Mouse (Mus musculus) hindbrain, postnatal 0 days (tissue): ENCODE results near the gene Slc4a5. TPM values are rescaled to one million over a fixed set of nuclear protein-coding genes. Genes with fewer than 3 reads are reported as not detected.
A peak's percentile ranks its signal among the peaks of the same experiment; 100 is the strongest.

ENCODE experiments used
- ATAC-seq: fragments of 200-750 bp; cut with Nextera tagmentation; 2 replicates; pipeline ENCODE4 v1.8.0; 2017; ENCODE audit warnings: mild to moderate bottlenecking, moderate TSS enrichment, moderate library complexity
- DNase-seq: peaks from one replicate; pipeline ENCODE4 v3.0.0-alpha.2; 2015; ENCODE audit warnings: low spot score
- H3K27ac ChIP-seq: fragments of 300-500 bp; sonication (generic); 2 replicates; pipeline ENCODE4 v1.5.1; 2014; ENCODE audit warnings: mild to moderate bottlenecking
- H3K27me3 ChIP-seq: fragments of 300-500 bp; sonication (generic); 2 replicates; pipeline ENCODE4 v1.6.1; 2014; ENCODE audit warnings: low read length, mixed read lengths; ENCODE audit not compliant: insufficient read depth
- H3K36me3 ChIP-seq: fragments of 300-500 bp; sonication (generic); 2 replicates; pipeline ENCODE4 v1.6.1; 2014; ENCODE audit warnings: low read length, mixed read lengths; ENCODE audit not compliant: insufficient read depth
- H3K4me1 ChIP-seq: fragments of 300-500 bp; sonication (generic); 2 replicates; pipeline ENCODE4 v1.6.1; 2014; ENCODE audit warnings: antibody characterized with exemption, low read length, mixed read lengths; ENCODE audit not compliant: insufficient read depth
- H3K4me2 ChIP-seq: fragments of 300-500 bp; sonication (generic); 2 replicates; pipeline ENCODE4 v1.6.1; 2014; ENCODE audit warnings: low read depth, mild to moderate bottlenecking, low read length, moderate library complexity, mixed read lengths
- H3K4me3 ChIP-seq: fragments of 300-500 bp; sonication (generic); 2 replicates; pipeline ENCODE4 v1.5.1; 2014; ENCODE audit warnings: low read length
- H3K9ac ChIP-seq: fragments of 300-500 bp; sonication (generic); replicated peaks from 2 replicates; pipeline ENCODE4 v1.6.1; 2014; ENCODE audit warnings: mild to moderate bottlenecking, low read length, moderate library complexity, mixed read lengths
- H3K9me3 ChIP-seq: fragments of 300-500 bp; sonication (generic); 2 replicates; pipeline ENCODE4 v1.6.1; 2016; ENCODE audit warnings: low read length, mixed read lengths
- CTCF ChIP-seq: IDR thresholded peaks from 2 replicates; pipeline ENCODE4 v1.5.1; 2016; ENCODE audit warnings: antibody characterized with exemption, control low read depth, low read depth
- WGBS: fragments of 180-500 bp; shearing (Covaris S2); extraction: QIAGEN DNeasy Blood & Tissue Kit; methylation state at CpG from one replicate; pipeline ENCODE4 v1.1.7; 2014; 5-methylcytosine and 5-hydroxymethylcytosine counted together
- polyA plus RNA-seq: library from polyadenylated mRNA; unstranded; fragments of >200 nt; fragmentation: Nextera tagmentation; extraction: Ambion mirVana; gene quantifications from 2 replicates; pipeline ENCODE4 v1.2.1, GENCODE M21; 2015
- total RNA-seq: library from RNA; depleted of rRNA; stranded (reverse); fragments of >200 nt; gene quantifications from 2 replicates; pipeline ENCODE4 v1.2.3, GENCODE M21; 2014; rRNA removed

Slc4a5 gene
- total RNA-seq: 5.2 and 6.0 TPM in 2 replicates
- polyA plus RNA-seq: 2.5 and 2.8 TPM in 2 replicates

GRCm38 (mm10) chr6:83219814-83220213 is at the start of gene Slc4a5:
Gene Slc4a5, plus strand, starts transcription at chr6:83219828.
- Histone ChIP-seq H3K4me1 (no peaks in the 10 kb centered on the region), H3K36me3 (no peaks in the 10 kb centered on the region), H3K9me3 (no peaks in the 10 kb centered on the region), H3K4me2 (no peak within 1 kb of the TSS), H3K27ac (no peak within 1 kb of the TSS), H3K27me3 (no peaks in the 10 kb centered on the region), H3K4me3 (no peak within 1 kb of the TSS), H3K9ac (no peak within 1 kb of the TSS)
- WGBS: 80% methylated on average over 3 of the region's 3 CpGs
- ATAC-seq: no peak
- no peak for TF ChIP-seq CTCF
- DNase-seq: no peak

DNA sequence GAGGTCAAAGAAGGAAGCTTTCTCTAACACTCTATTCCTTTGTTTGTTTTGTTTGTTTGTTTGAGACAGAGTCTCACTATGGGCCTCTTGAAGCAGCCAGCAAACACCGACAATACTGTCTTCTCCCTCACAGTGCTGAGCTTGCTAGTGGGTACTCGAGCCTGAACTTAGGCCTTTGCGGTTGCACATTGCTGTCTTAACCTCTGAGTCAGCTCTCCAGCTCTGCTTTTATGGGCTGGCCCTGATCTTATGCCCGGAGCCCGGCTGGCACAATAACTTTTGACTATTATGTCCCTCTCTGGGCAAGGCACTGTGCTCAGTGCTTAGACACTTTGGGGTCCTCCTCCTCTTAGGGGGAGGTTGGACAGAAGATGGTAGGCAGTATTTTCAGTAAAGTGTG is 49.8 kb upstream of the Slc4a5 start:
- ATAC-seq (no peak), DNase-seq (no peak)
- no peak for TF ChIP-seq CTCF
- Histone ChIP-seq H3K4me1 (peaks cover 24% of the 10 kb centered on the region; the same call in 1 of the 2 replicates), H3K4me3 (no peak overlapping the region), H3K9me3 (no peaks in the 10 kb centered on the region), H3K27ac (no peak overlapping the region), H3K27me3 (no peaks in the 10 kb centered on the region), H3K4me2 (no peak overlapping the region), H3K36me3 (no peaks in the 10 kb centered on the region), H3K9ac (no peak overlapping the region)
- 80% methylated on average over 5 of the region's 5 CpGs for WGBS

DNA sequence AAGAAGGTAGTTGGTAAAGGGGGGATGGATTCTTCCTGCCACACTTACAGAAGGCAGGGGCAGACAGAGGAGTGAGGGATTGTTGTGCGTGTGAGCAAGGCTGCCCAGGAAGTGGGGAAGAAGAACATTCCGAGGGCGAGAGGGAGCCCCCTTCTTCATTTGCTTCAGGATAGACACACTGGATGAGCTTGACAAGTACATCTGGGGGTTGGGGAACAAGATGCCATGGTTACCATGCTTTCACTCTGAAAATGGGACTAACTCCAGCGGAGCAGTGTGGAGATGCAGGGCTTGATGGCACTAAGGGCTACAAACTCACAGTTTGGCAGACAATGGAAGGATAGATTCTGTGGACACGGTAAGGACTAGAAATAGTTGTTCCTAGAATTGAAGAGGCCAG is 48.6 kb upstream of the Slc4a5 start:
- Histone ChIP-seq H3K9ac (peak overlapping the region; percentile 24; the same call in 1 of the 2 replicates), H3K4me1 (peaks cover 21% of the 10 kb centered on the region; the same call in 1 of the 2 replicates), H3K9me3 (no peaks in the 10 kb centered on the region), H3K36me3 (no peaks in the 10 kb centered on the region), H3K4me2 (peak overlapping the region; percentile 55), H3K27ac (peak overlapping the region; percentile 65; the same call in 1 of the 2 replicates), H3K4me3 (peak overlapping the region; percentile 33; the same call in 1 of the 2 replicates), H3K27me3 (no peaks in the 10 kb centered on the region)
- ATAC-seq: no peak
- DNase-seq: peak; percentile 26
- no peak for TF ChIP-seq CTCF
- 55% methylated on average over 5 of the region's 5 CpGs for WGBS

DNA sequence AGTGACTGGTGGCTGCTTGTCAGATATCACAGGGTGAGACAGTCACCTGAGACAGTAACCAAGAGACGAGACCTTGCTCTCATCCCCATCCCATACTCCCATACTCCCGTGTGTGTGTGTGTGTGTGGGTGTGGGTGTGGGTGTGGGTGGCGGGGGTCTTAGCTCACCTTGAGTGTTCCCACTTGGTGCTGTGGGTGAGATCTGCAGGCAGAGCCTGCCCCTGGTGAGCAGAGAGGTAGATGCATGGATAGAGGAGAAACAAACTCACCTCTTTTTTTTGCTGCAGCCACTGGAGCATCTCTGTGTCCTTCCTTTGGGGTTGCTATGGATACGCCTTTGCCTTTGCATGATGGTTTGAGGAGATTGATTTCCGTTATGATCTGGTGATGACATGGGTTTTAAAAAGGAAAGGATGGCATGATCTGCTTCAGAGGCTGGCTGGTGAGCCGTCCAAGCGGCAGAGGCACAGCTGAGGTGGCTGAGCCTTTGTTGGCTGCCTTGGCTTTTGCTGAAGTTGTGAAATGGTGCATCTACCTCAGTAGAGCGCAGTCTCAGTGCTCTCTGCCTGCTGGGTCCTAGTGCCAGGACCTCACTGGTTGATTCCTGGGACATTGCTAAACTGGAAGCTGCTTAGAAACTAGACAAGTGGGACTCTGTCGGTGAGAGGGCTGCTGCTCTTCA is 47.2 kb upstream of the Slc4a5 start:
- no peaks in the 10 kb centered on the region for H3K9me3 ChIP-seq
- 44% methylated on average over 9 of the region's 9 CpGs for WGBS
- H3K27me3 ChIP-seq: no peaks in the 10 kb centered on the region
- H3K27ac ChIP-seq: peak overlapping the region; percentile 81
- ATAC-seq: peak; percentile 80
- H3K36me3 ChIP-seq: no peaks in the 10 kb centered on the region
- peak overlapping the region; percentile 33 for H3K4me3 ChIP-seq
- peak overlapping the region; percentile 55 for H3K4me2 ChIP-seq
- peak; percentile 4; the same call in 1 of the 2 replicates for TF ChIP-seq CTCF
- H3K9ac ChIP-seq: peak overlapping the region; percentile 25; the same call in 1 of the 2 replicates
- H3K4me1 ChIP-seq: peaks cover 14% of the 10 kb centered on the region; the same call in 1 of the 2 replicates
- DNase-seq: peak; percentile 73

- Histone ChIP-seq H3K4me2 (no peak overlapping the region), H3K4me1 (peaks cover 21% of the 10 kb centered on the region; the same call in 1 of the 2 replicates), H3K4me3 (no peak overlapping the region), H3K36me3 (no peaks in the 10 kb centered on the region), H3K27ac (no peak overlapping the region), H3K9me3 (no peaks in the 10 kb centered on the region), H3K9ac (no peak overlapping the region), H3K27me3 (no peaks in the 10 kb centered on the region)
- peak; percentile 47 for DNase-seq
- no peak for TF ChIP-seq CTCF
- no peak for ATAC-seq
- 52% methylated on average over 8 of the region's 8 CpGs for WGBS
Observed at GRCm38 (mm10) chr6:83175996-83176395, 43.6 kb upstream of the Slc4a5 start.

GRCm38 (mm10) chr6:83179390-83180117 is 40.1 kb upstream of the Slc4a5 start:
- Histone ChIP-seq H3K4me3 (peak overlapping the region; percentile 52), H3K9me3 (no peaks in the 10 kb centered on the region), H3K4me1 (0 out of 2 replicates have a peak, but pooled peaks cover 13% of the 10 kb centered on the region), H3K9ac (peak overlapping the region; percentile 65), H3K27ac (peak overlapping the region; percentile 57), H3K4me2 (peak overlapping the region; percentile 71), H3K36me3 (peaks cover 13% of the 10 kb centered on the region; the same call in 1 of the 2 replicates), H3K27me3 (no peaks in the 10 kb centered on the region)
- no peak for TF ChIP-seq CTCF
- whole genome bisulfite sequencing: 11% methylated on average over 12 of the region's 12 CpGs
- ATAC-seq (peak; percentile 89), DNase-seq (peak; percentile 76)
